Mouse (Mus musculus): Measurements from ENCODE around the gene Uox. TPM values are rescaled to one million over a fixed set of nuclear protein-coding genes. Genes with fewer than 3 reads are reported as not detected.
A peak's percentile ranks its signal among the peaks of the same experiment; 100 is the strongest.

The Uox gene
- polyA plus RNA-seq, 1 experiment from 2014 or later: not detected

GRCm38 (mm10) chr3:146595440-146595839, 25.2 kb downstream of the Uox start:
- Histone ChIP-seq H3K36me3 (ENCODE audit: control insufficient read depth, insufficient read depth, low read length) (no peaks in the 10 kb centered on the region), H3K4me2 (ENCODE audit: low read depth, low read length) (no peak overlapping the region), H3K4me3 (ENCODE audit: low read depth, low read length) (no peak overlapping the region), H3K9me3 (ENCODE audit: control insufficient read depth, low read length) (no peaks in the 10 kb centered on the region), H3K9ac (replicated peaks; ENCODE audit: low read depth, low read length) (no peak overlapping the region), H3K27me3 (ENCODE audit: control insufficient read depth, insufficient read depth, low read length) (no peaks in the 10 kb centered on the region), H3K27ac (ENCODE audit: low read depth, low read length) (no peak overlapping the region), H3K4me1 (ENCODE audit: control insufficient read depth, insufficient read depth, low read length) (no peaks in the 10 kb centered on the region)
- WGBS: 91% methylated on average over 6 of the region's 6 CpGs
- ATAC-seq (ENCODE audit: low read depth): no peak

GRCm38 (mm10) chr3:146596387-146596786, 26.2 kb downstream of the Uox start:
- no peak for ATAC-seq (ENCODE audit: low read depth)
- Histone ChIP-seq H3K36me3 (ENCODE audit: control insufficient read depth, insufficient read depth, low read length) (no peaks in the 10 kb centered on the region), H3K9me3 (ENCODE audit: control insufficient read depth, low read length) (no peaks in the 10 kb centered on the region), H3K4me3 (ENCODE audit: low read depth, low read length) (no peak overlapping the region), H3K4me2 (ENCODE audit: low read depth, low read length) (no peak overlapping the region), H3K27me3 (ENCODE audit: control insufficient read depth, insufficient read depth, low read length) (no peaks in the 10 kb centered on the region), H3K9ac (replicated peaks; ENCODE audit: low read depth, low read length) (no peak overlapping the region), H3K27ac (ENCODE audit: low read depth, low read length) (no peak overlapping the region), H3K4me1 (ENCODE audit: control insufficient read depth, insufficient read depth, low read length) (no peaks in the 10 kb centered on the region)
- WGBS: 89% methylated on average over 8 of the region's 8 CpGs

DNA sequence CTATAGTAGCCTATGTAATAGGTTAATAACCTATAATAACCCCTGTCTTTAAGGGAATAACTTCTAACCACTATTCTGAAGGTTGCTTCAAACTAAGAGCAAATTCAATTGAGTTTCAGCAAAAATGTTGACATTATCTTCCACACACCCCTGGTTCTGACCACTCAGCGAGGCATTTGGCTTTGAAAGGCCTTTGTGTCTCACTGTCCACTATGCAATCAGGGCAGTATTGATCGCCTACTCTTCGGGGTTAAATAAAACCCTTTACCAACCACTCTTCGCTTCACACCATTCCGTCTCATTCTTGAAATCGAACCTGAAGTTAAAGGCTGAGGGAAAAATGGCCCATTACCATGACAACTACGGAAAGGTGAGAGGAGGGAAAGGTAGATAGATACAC, 26.6 kb downstream of the Uox start:
- H3K4me3 ChIP-seq (ENCODE audit: low read depth, low read length): no peak overlapping the region
- H3K9me3 ChIP-seq (ENCODE audit: control insufficient read depth, low read length): no peaks in the 10 kb centered on the region
- ATAC-seq (ENCODE audit: low read depth): no peak
- no peak overlapping the region for H3K9ac ChIP-seq (replicated peaks; ENCODE audit: low read depth, low read length)
- H3K4me2 ChIP-seq (ENCODE audit: low read depth, low read length): no peak overlapping the region
- 88% methylated on average over 7 of the region's 7 CpGs for WGBS
- no peaks in the 10 kb centered on the region for H3K36me3 ChIP-seq (ENCODE audit: control insufficient read depth, insufficient read depth, low read length)
- no peaks in the 10 kb centered on the region for H3K4me1 ChIP-seq (ENCODE audit: control insufficient read depth, insufficient read depth, low read length)
- no peaks in the 10 kb centered on the region for H3K27me3 ChIP-seq (ENCODE audit: control insufficient read depth, insufficient read depth, low read length)
- H3K27ac ChIP-seq (ENCODE audit: low read depth, low read length): no peak overlapping the region

DNA sequence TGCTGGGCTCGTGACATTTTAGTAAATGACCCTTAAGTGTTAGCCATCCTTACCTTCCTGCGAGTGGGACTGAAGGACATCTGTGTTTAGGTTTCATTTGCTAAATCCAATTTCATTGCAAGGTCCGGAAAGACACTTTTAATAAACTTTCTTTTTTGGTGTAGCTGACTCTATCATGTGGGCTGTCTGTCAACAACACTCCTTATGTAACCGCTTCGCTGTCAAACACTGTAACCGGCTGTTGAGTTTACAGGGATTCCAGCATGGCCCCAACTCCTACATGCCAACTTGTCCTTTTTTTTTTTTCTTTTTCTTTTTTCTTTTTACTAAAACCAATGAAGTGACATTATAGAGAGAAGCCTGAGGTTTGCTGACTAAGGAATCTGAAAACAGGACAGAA, 28.2 kb downstream of the Uox start:
- Histone ChIP-seq H3K27me3 (ENCODE audit: control insufficient read depth, insufficient read depth, low read length) (no peaks in the 10 kb centered on the region), H3K4me3 (ENCODE audit: low read depth, low read length) (no peak overlapping the region), H3K4me1 (ENCODE audit: control insufficient read depth, insufficient read depth, low read length) (no peaks in the 10 kb centered on the region), H3K9me3 (ENCODE audit: control insufficient read depth, low read length) (no peaks in the 10 kb centered on the region), H3K4me2 (ENCODE audit: low read depth, low read length) (no peak overlapping the region), H3K9ac (replicated peaks; ENCODE audit: low read depth, low read length) (no peak overlapping the region), H3K36me3 (ENCODE audit: control insufficient read depth, insufficient read depth, low read length) (no peaks in the 10 kb centered on the region), H3K27ac (ENCODE audit: low read depth, low read length) (no peak overlapping the region)
- 90% methylated on average over 6 of the region's 6 CpGs for WGBS
- ATAC-seq (ENCODE audit: low read depth): no peak

GRCm38 (mm10) chr3:146599198-146599900, 29.1 kb downstream of the Uox start:
- H3K4me2 ChIP-seq (ENCODE audit: low read depth, low read length): no peak overlapping the region
- no peaks in the 10 kb centered on the region for H3K36me3 ChIP-seq (ENCODE audit: control insufficient read depth, insufficient read depth, low read length)
- no peaks in the 10 kb centered on the region for H3K27me3 ChIP-seq (ENCODE audit: control insufficient read depth, insufficient read depth, low read length)
- no peak for ATAC-seq (ENCODE audit: low read depth)
- no peak overlapping the region for H3K9ac ChIP-seq (replicated peaks; ENCODE audit: low read depth, low read length)
- H3K4me3 ChIP-seq (ENCODE audit: low read depth, low read length): no peak overlapping the region
- no peaks in the 10 kb centered on the region for H3K4me1 ChIP-seq (ENCODE audit: control insufficient read depth, insufficient read depth, low read length)
- WGBS: 92% methylated on average over 6 of the region's 6 CpGs
- H3K27ac ChIP-seq (ENCODE audit: low read depth, low read length): no peak overlapping the region
- no peaks in the 10 kb centered on the region for H3K9me3 ChIP-seq (ENCODE audit: control insufficient read depth, low read length)

- H3K36me3 ChIP-seq (ENCODE audit: control insufficient read depth, insufficient read depth, low read length): no peaks in the 10 kb centered on the region
- 97% methylated on average over 2 of the region's 2 CpGs for WGBS
- no peak overlapping the region for H3K27ac ChIP-seq (ENCODE audit: low read depth, low read length)
- no peaks in the 10 kb centered on the region for H3K4me1 ChIP-seq (ENCODE audit: control insufficient read depth, insufficient read depth, low read length)
- H3K27me3 ChIP-seq (ENCODE audit: control insufficient read depth, insufficient read depth, low read length): no peaks in the 10 kb centered on the region
- no peak overlapping the region for H3K4me2 ChIP-seq (ENCODE audit: low read depth, low read length)
- ATAC-seq (ENCODE audit: low read depth): no peak
- H3K9me3 ChIP-seq (ENCODE audit: control insufficient read depth, low read length): no peaks in the 10 kb centered on the region
- no peak overlapping the region for H3K9ac ChIP-seq (replicated peaks; ENCODE audit: low read depth, low read length)
- no peak overlapping the region for H3K4me3 ChIP-seq (ENCODE audit: low read depth, low read length)
Measured at GRCm38 (mm10) chr3:146601205-146601604, 31.0 kb downstream of the Uox start.

- H3K36me3 ChIP-seq (ENCODE audit: control insufficient read depth, insufficient read depth, low read length): no peaks in the 10 kb centered on the region
- H3K4me1 ChIP-seq (ENCODE audit: control insufficient read depth, insufficient read depth, low read length): no peaks in the 10 kb centered on the region
- WGBS: 92% methylated on average over 3 of the region's 3 CpGs
- H3K27ac ChIP-seq (ENCODE audit: low read depth, low read length): no peak overlapping the region
- H3K9ac ChIP-seq (replicated peaks; ENCODE audit: low read depth, low read length): no peak overlapping the region
- no peak overlapping the region for H3K4me2 ChIP-seq (ENCODE audit: low read depth, low read length)
- no peaks in the 10 kb centered on the region for H3K9me3 ChIP-seq (ENCODE audit: control insufficient read depth, low read length)
- no peak for ATAC-seq (ENCODE audit: low read depth)
- no peaks in the 10 kb centered on the region for H3K27me3 ChIP-seq (ENCODE audit: control insufficient read depth, insufficient read depth, low read length)
- no peak overlapping the region for H3K4me3 ChIP-seq (ENCODE audit: low read depth, low read length)
Measured at GRCm38 (mm10) chr3:146602531-146602930, 32.3 kb downstream of the Uox start.

DNA sequence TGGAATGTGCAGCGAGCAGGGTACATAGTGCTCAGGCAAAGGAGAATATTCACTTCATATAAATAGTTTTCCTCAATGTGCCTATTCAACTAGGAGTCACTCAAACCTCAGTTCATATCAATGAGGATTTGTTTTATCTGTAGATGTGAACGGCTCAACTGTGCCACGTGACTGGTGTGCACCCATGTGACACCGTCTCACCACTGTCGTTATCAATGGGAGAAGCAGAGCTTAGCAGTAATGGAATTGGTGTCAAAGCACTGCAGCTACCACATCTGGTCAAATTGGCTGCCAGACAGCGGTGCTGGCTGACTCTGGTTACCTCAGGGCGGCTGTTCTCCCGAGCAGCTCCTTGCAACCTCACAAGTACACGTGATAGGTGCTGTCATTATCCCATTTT, 34.4 kb downstream of the Uox start:
- no peak overlapping the region for H3K4me3 ChIP-seq (ENCODE audit: low read depth, low read length)
- no peak overlapping the region for H3K9ac ChIP-seq (replicated peaks; ENCODE audit: low read depth, low read length)
- H3K9me3 ChIP-seq (ENCODE audit: control insufficient read depth, low read length): no peaks in the 10 kb centered on the region
- no peaks in the 10 kb centered on the region for H3K27me3 ChIP-seq (ENCODE audit: control insufficient read depth, insufficient read depth, low read length)
- WGBS: 78% methylated on average over 9 of the region's 9 CpGs
- H3K27ac ChIP-seq (ENCODE audit: low read depth, low read length): no peak overlapping the region
- H3K4me1 ChIP-seq (ENCODE audit: control insufficient read depth, insufficient read depth, low read length): no peaks in the 10 kb centered on the region
- no peaks in the 10 kb centered on the region for H3K36me3 ChIP-seq (ENCODE audit: control insufficient read depth, insufficient read depth, low read length)
- no peak overlapping the region for H3K4me2 ChIP-seq (ENCODE audit: low read depth, low read length)
- no peak for ATAC-seq (ENCODE audit: low read depth)

DNA sequence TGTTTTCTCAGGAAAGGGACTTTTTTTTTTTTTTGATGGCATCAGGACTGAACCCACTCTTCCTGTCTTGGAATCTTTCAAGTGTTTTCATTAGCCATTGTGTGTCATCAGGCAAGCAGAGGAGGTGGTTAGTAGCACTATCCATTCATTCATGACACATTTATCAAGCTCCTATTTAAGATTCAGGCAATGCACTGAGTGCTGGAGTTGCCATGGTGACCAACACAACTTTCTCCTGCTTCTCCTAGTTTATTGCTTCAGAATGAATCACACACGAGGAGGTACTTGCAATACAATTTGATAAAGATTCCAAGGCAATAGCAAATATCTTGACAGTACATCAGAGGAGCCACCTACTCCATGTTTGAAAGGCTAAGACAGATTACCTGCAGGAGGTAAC, 37.1 kb downstream of the Uox start:
- Histone ChIP-seq H3K36me3 (ENCODE audit: control insufficient read depth, insufficient read depth, low read length) (no peaks in the 10 kb centered on the region), H3K4me1 (ENCODE audit: control insufficient read depth, insufficient read depth, low read length) (no peaks in the 10 kb centered on the region), H3K4me2 (ENCODE audit: low read depth, low read length) (no peak overlapping the region), H3K27ac (ENCODE audit: low read depth, low read length) (no peak overlapping the region), H3K9ac (replicated peaks; ENCODE audit: low read depth, low read length) (no peak overlapping the region), H3K27me3 (ENCODE audit: control insufficient read depth, insufficient read depth, low read length) (no peaks in the 10 kb centered on the region), H3K9me3 (ENCODE audit: control insufficient read depth, low read length) (no peaks in the 10 kb centered on the region), H3K4me3 (ENCODE audit: low read depth, low read length) (no peak overlapping the region)
- 13% methylated on average over 1 of the region's 1 CpGs for WGBS
- ATAC-seq (ENCODE audit: low read depth): peak; percentile 70; the same call in 1 of the 2 replicates

Measured in neural tube, embryonic 14.5 days (tissue).